Mouse (Mus musculus): ENCODE measurements around the gene Psmb6. TPM values are rescaled to one million over a fixed set of nuclear protein-coding genes. Genes with fewer than 3 reads are reported as not detected.

The Psmb6 gene
- 743 and 801 TPM in 2 replicates for polyA plus RNA-seq (2014; fragmentation: Nextera tagmentation; extraction: Ambion mirVana)

DNA sequence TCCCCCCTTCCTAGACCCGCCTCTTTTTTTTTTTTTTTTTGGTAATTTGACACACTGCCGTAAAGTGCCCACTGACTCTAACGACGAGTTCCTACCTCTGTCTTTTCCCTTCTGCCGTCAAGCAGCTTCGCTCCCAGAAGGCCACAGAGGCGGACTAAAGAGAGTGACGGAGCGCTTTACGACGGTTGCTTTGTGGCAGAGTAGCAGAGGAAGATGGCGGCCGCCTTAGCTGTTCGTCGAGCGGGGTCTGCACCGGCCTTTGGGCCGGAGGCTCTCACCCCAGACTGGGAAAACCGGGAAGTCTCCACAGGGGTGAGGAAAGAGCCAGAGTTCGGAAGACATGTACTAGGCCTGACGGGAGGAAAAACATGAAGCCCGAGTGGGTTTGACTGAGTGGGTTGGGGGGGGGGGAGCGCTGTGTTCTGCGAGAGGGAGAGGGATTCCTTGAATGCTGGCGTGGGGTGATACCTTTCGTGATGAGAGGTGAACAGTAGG, at the start of gene Psmb6:
Gene Psmb6 (plus strand): TSS at position 184 of the 495 bp plus-strand sequence.
- peaks cover 8% of the 10 kb centered on the region for H3K4me1 ChIP-seq (ENCODE audit: control insufficient read depth, insufficient read depth, low read length)
- under 1% methylated on average over 24 of the region's 26 CpGs for WGBS
- H3K27ac ChIP-seq (ENCODE audit: low read depth, low read length), result peak within 1 kb of the TSS; percentile 57; the same call in 1 of the 2 replicates

DNA sequence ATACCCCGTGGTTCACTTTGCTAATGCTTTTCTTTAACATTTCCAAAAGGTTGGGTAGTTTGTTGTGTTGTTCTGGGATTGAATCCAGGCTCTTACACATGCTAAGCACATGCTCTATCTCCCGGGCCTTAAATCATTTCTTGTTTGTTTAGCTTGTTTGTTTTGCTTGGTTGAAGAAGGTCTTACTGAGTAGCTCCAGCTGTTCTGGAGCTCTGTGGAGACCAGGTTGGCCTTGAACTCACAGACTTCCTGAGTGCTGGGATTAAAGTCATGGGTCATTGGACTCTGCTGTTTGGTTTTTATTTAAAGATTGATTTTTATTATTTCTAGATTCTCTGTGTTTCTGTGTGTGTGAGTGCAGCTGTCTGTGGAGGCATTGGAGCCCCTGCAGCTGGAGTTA, 39.7 kb upstream of the Psmb6 start:
- Histone ChIP-seq H3K4me2 (ENCODE audit: low read depth, low read length) (no peak overlapping the region), H3K27me3 (ENCODE audit: control insufficient read depth, insufficient read depth, low read length) (no peaks in the 10 kb centered on the region), H3K4me1 (ENCODE audit: control insufficient read depth, insufficient read depth, low read length) (no peaks in the 10 kb centered on the region), H3K9me3 (ENCODE audit: control insufficient read depth, low read length) (no peaks in the 10 kb centered on the region), H3K4me3 (ENCODE audit: low read depth, low read length) (no peak overlapping the region), H3K36me3 (ENCODE audit: control insufficient read depth, insufficient read depth, low read length) (no peaks in the 10 kb centered on the region), H3K27ac (ENCODE audit: low read depth, low read length) (no peak overlapping the region), H3K9ac (replicated peaks; ENCODE audit: low read depth, low read length) (no peak overlapping the region)
- ATAC-seq (ENCODE audit: low read depth), result no peak
- 70% methylated on average over 2 of the region's 2 CpGs for WGBS

More for the DNA sequence above, at the start of gene Psmb6:
- ATAC-seq (ENCODE audit: low read depth), result peak; percentile 94
- Histone ChIP-seq H3K36me3 (ENCODE audit: control insufficient read depth, insufficient read depth, low read length) (peaks cover 19% of the 10 kb centered on the region), H3K4me3 (ENCODE audit: low read depth, low read length) (peak within 1 kb of the TSS; percentile 58), H3K9ac (replicated peaks; ENCODE audit: low read depth, low read length) (peak within 1 kb of the TSS; percentile 59), H3K9me3 (ENCODE audit: control insufficient read depth, low read length) (no peaks in the 10 kb centered on the region), H3K4me2 (ENCODE audit: low read depth, low read length) (peak within 1 kb of the TSS; percentile 75), H3K27me3 (ENCODE audit: control insufficient read depth, insufficient read depth, low read length) (no peaks in the 10 kb centered on the region)

GRCm38 (mm10) chr11:70487816-70488215, 37.4 kb upstream of the Psmb6 start:
- Histone ChIP-seq H3K9me3 (ENCODE audit: control insufficient read depth, low read length) (no peaks in the 10 kb centered on the region), H3K36me3 (ENCODE audit: control insufficient read depth, insufficient read depth, low read length) (no peaks in the 10 kb centered on the region), H3K9ac (replicated peaks; ENCODE audit: low read depth, low read length) (no peak overlapping the region), H3K4me2 (ENCODE audit: low read depth, low read length) (no peak overlapping the region), H3K27me3 (ENCODE audit: control insufficient read depth, insufficient read depth, low read length) (no peaks in the 10 kb centered on the region), H3K4me3 (ENCODE audit: low read depth, low read length) (no peak overlapping the region), H3K27ac (ENCODE audit: low read depth, low read length) (no peak overlapping the region), H3K4me1 (ENCODE audit: control insufficient read depth, insufficient read depth, low read length) (no peaks in the 10 kb centered on the region)
- WGBS, result 40% methylated on average over 4 of the region's 4 CpGs
- no peak for ATAC-seq (ENCODE audit: low read depth)

GRCm38 (mm10) chr11:70489138-70489537, 36.0 kb upstream of the Psmb6 start:
- H3K9me3 ChIP-seq (ENCODE audit: control insufficient read depth, low read length), result no peaks in the 10 kb centered on the region

GRCm38 (mm10) chr11:70489684-70490083, 35.5 kb upstream of the Psmb6 start:
- Histone ChIP-seq H3K27me3 (ENCODE audit: control insufficient read depth, insufficient read depth, low read length) (no peaks in the 10 kb centered on the region), H3K36me3 (ENCODE audit: control insufficient read depth, insufficient read depth, low read length) (no peaks in the 10 kb centered on the region), H3K9me3 (ENCODE audit: control insufficient read depth, low read length) (no peaks in the 10 kb centered on the region), H3K4me2 (ENCODE audit: low read depth, low read length) (no peak overlapping the region), H3K4me3 (ENCODE audit: low read depth, low read length) (no peak overlapping the region), H3K4me1 (ENCODE audit: control insufficient read depth, insufficient read depth, low read length) (no peaks in the 10 kb centered on the region), H3K9ac (replicated peaks; ENCODE audit: low read depth, low read length) (no peak overlapping the region), H3K27ac (ENCODE audit: low read depth, low read length) (no peak overlapping the region)
- WGBS, result 90% methylated on average over 6 of the region's 6 CpGs
- no peak for ATAC-seq (ENCODE audit: low read depth)

More at GRCm38 (mm10) chr11:70489138-70489537, 36.0 kb upstream of the Psmb6 start:
- Histone ChIP-seq H3K4me1 (ENCODE audit: control insufficient read depth, insufficient read depth, low read length) (no peaks in the 10 kb centered on the region), H3K36me3 (ENCODE audit: control insufficient read depth, insufficient read depth, low read length) (no peaks in the 10 kb centered on the region), H3K27ac (ENCODE audit: low read depth, low read length) (no peak overlapping the region), H3K9ac (replicated peaks; ENCODE audit: low read depth, low read length) (no peak overlapping the region), H3K27me3 (ENCODE audit: control insufficient read depth, insufficient read depth, low read length) (no peaks in the 10 kb centered on the region), H3K4me3 (ENCODE audit: low read depth, low read length) (no peak overlapping the region), H3K4me2 (ENCODE audit: low read depth, low read length) (no peak overlapping the region)
- 82% methylated on average over 3 of the region's 3 CpGs for WGBS
- ATAC-seq (ENCODE audit: low read depth), result no peak

DNA sequence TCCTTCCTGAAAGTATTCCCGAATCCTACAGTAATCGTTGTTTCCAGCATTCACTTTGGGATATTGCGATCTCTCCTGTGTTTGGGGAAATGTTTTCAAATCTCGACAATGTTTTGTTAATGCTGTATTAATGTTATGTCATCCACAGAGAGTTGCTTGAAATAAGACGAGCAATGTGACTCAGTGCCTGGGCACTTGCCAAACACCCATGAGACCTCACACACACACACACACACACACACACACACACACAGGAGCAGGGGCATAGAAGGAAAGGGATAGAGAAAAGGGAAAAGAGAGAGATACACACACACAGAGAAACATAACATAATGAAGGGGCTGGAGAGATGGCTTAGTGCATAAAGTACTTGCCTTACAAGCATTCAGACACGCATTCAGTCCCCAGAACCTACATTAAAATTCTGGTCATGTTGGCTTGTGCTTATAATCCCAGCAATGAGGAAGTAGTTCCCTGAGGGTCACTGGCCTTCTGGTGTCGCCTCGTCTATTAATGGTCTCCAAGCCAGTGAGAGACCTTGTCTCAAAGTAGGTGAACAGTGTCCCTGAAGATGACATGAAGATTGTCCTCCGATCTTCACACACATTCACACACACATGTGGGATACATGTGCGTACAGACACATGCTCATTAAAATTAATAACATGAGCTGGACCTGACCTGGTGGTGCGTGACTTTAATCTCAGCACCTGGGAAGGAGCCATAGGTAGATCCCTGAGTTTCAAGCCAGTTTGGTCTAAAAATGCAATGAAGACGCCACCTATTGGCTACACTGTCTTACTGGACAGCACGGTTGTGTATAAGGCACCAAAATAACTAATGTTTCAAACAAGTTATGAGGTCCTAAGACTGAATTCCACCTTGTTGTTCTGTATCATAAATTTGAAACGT, 25.3 kb upstream of the Psmb6 start:
- Histone ChIP-seq H3K9ac (replicated peaks; ENCODE audit: low read depth, low read length) (no peak overlapping the region), H3K9me3 (ENCODE audit: control insufficient read depth, low read length) (no peaks in the 10 kb centered on the region), H3K4me1 (ENCODE audit: control insufficient read depth, insufficient read depth, low read length) (no peaks in the 10 kb centered on the region), H3K27ac (ENCODE audit: low read depth, low read length) (no peak overlapping the region), H3K36me3 (ENCODE audit: control insufficient read depth, insufficient read depth, low read length) (no peaks in the 10 kb centered on the region), H3K4me3 (ENCODE audit: low read depth, low read length) (no peak overlapping the region), H3K27me3 (ENCODE audit: control insufficient read depth, insufficient read depth, low read length) (no peaks in the 10 kb centered on the region), H3K4me2 (ENCODE audit: low read depth, low read length) (no peak overlapping the region)
- WGBS, result 71% methylated on average over 14 of the region's 14 CpGs
- ATAC-seq (ENCODE audit: low read depth), result no peak

DNA sequence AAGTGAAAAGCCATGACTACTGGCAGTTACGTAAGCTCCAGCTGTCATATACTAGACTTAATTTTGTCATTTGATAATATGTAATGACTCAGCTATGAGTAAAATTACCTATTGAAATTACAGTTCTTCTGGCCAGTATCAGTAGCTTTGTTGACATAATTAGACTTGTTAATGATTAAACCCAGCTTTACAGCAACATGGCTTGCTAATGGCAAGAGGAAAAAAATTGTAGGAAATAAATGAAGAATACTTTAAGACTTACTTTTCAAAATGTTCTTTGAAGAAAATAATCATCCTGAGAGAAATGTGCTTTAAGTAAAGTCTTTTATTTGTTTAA, 24.7 kb upstream of the Psmb6 start:
- H3K9ac ChIP-seq (replicated peaks; ENCODE audit: low read depth, low read length), result no peak overlapping the region
- no peak overlapping the region for H3K4me2 ChIP-seq (ENCODE audit: low read depth, low read length)
- H3K4me1 ChIP-seq (ENCODE audit: control insufficient read depth, insufficient read depth, low read length), result no peaks in the 10 kb centered on the region
- no peak for ATAC-seq (ENCODE audit: low read depth)
- no peaks in the 10 kb centered on the region for H3K36me3 ChIP-seq (ENCODE audit: control insufficient read depth, insufficient read depth, low read length)
- H3K4me3 ChIP-seq (ENCODE audit: low read depth, low read length), result no peak overlapping the region
- no peaks in the 10 kb centered on the region for H3K9me3 ChIP-seq (ENCODE audit: control insufficient read depth, low read length)
- no peaks in the 10 kb centered on the region for H3K27me3 ChIP-seq (ENCODE audit: control insufficient read depth, insufficient read depth, low read length)
- WGBS, result 92% methylated on average over 1 of the region's 1 CpGs
- H3K27ac ChIP-seq (ENCODE audit: low read depth, low read length), result no peak overlapping the region

DNA sequence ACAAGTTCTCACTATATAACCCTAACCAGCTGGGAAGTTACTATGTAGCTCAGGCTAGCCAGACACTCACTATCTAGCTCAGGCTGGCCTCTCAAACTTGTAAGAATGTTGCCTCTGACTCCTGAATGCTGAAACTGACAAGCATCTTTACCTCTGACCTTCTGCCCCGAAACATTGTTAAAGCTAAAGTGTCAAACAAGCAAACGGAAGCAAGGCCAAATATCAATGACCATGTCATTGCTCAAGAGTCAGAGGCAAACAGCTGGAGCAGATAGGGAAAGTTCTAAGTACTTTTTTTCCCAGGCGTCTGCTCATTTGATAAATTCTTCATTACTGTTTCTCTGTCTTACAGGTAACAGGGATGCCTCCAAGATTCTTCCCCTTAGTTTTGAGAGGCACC, 23.1 kb upstream of the Psmb6 start:
- 83% methylated on average over 3 of the region's 3 CpGs for WGBS
- H3K9me3 ChIP-seq (ENCODE audit: control insufficient read depth, low read length), result no peaks in the 10 kb centered on the region
- no peak for ATAC-seq (ENCODE audit: low read depth)
- no peak overlapping the region for H3K4me3 ChIP-seq (ENCODE audit: low read depth, low read length)
- no peak overlapping the region for H3K27ac ChIP-seq (ENCODE audit: low read depth, low read length)
- no peak overlapping the region for H3K9ac ChIP-seq (replicated peaks; ENCODE audit: low read depth, low read length)
- H3K4me1 ChIP-seq (ENCODE audit: control insufficient read depth, insufficient read depth, low read length), result no peaks in the 10 kb centered on the region
- no peaks in the 10 kb centered on the region for H3K27me3 ChIP-seq (ENCODE audit: control insufficient read depth, insufficient read depth, low read length)
- no peaks in the 10 kb centered on the region for H3K36me3 ChIP-seq (ENCODE audit: control insufficient read depth, insufficient read depth, low read length)
- no peak overlapping the region for H3K4me2 ChIP-seq (ENCODE audit: low read depth, low read length)

DNA sequence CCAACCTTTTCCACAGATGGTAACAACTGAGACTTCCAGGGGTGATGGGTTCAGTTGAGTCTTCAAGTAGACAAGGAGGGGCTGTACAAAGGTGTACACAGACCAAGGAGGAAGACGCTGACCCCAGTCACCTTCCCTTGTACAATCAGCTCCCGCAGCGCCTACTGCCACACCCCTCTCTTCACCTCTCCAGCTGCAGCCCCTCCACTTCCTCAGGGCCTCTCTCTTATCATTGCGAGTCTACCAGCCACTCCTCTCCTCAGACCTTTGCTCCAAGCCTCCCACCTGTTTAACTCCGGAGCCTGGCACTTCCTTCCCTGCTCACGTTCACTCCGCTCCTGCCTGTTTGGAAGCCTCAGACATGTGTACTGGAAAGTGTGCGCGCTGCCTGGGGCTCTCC, 20.2 kb upstream of the Psmb6 start, which contains the start of gene Tm4sf5:
Gene Tm4sf5 (plus strand): TSS at position 275 of the 400 bp plus-strand sequence.
- Histone ChIP-seq H3K36me3 (ENCODE audit: control insufficient read depth, insufficient read depth, low read length) (no peaks in the 10 kb centered on the region), H3K9ac (replicated peaks; ENCODE audit: low read depth, low read length) (no peak within 1 kb of the TSS), H3K4me3 (ENCODE audit: low read depth, low read length) (no peak within 1 kb of the TSS), H3K27me3 (ENCODE audit: control insufficient read depth, insufficient read depth, low read length) (no peaks in the 10 kb centered on the region), H3K4me2 (ENCODE audit: low read depth, low read length) (no peak within 1 kb of the TSS), H3K4me1 (ENCODE audit: control insufficient read depth, insufficient read depth, low read length) (no peaks in the 10 kb centered on the region), H3K9me3 (ENCODE audit: control insufficient read depth, low read length) (no peaks in the 10 kb centered on the region), H3K27ac (ENCODE audit: low read depth, low read length) (no peak within 1 kb of the TSS)
- WGBS, result 69% methylated on average over 9 of the region's 9 CpGs
- no peak for ATAC-seq (ENCODE audit: low read depth)

Data from neural tube, embryonic 14.5 days (tissue).